18 mouse cellular contexts compared by ENCODE assay signal in the genomic region with DNA sequence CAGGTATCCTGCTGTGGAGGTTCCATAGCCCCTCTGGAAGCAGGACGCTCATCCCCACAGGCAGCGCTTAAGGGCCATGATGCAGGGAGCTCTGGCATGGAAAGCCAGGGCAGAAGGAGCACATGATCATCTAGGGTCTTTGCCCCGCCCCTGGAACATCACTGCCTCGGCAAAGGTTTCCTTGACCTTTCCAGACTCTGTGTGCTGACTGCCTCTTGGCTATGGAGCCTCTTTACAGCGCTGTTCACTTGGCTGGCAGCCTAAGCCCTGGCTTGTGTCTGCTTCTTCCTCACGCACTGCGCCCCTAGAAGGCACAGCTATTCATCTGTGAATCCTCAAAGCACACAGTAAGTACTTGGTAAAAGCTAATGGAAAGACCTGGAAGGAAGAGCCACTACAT.
"Had no signal": no experiment of that assay in that cellular context is flagged by ENCODE, and none has a peak within 500 bp of the region (broad histone marks: within the 10 kb centered on the region; RNA-seq: fewer than 3 reads in every experiment).

No protein-coding gene starts in this region.

- H3K36me3 ChIP-seq: midbrain, embryonic 13.5 days; neural tube, embryonic 13.5 days; neural tube, embryonic 15.5 days had no signal

- H3K27me3 ChIP-seq: midbrain, embryonic 13.5 days; neural tube, embryonic 13.5 days; neural tube, embryonic 15.5 days had no signal

- H3K27ac ChIP-seq: midbrain, embryonic 13.5 days; neural tube, embryonic 13.5 days; neural tube, embryonic 15.5 days had no signal

- H3K9me3 ChIP-seq: midbrain, embryonic 13.5 days; neural tube, embryonic 13.5 days; neural tube, embryonic 15.5 days had no signal

- H3K4me3 ChIP-seq: midbrain, embryonic 13.5 days; myocyte; neural tube, embryonic 13.5 days; neural tube, embryonic 15.5 days had no signal

- ATAC-seq: midbrain, embryonic 13.5 days; midbrain, embryonic 16.5 days had no signal

- H3K9ac ChIP-seq: lung, embryonic 14.5 days; midbrain, embryonic 13.5 days; neural tube, embryonic 13.5 days; neural tube, embryonic 15.5 days had no signal

- H3K4me2 ChIP-seq: lung, embryonic 14.5 days; midbrain, embryonic 11.5 days; midbrain, embryonic 13.5 days; neural tube, embryonic 13.5 days; neural tube, embryonic 15.5 days had no signal

- DNase-seq: lung, adult 18-20 months; lung, embryonic 14.5 days; lung, postnatal 10 days; lung, postnatal 4 days; retina, postnatal 1 day; right cerebral cortex, adult 18-20 months; right cerebral cortex, postnatal 25 days; right cerebral cortex, postnatal 4 days; spleen, adult 18-20 months; thymus, adult 18-20 months; thymus, postnatal 14 days; thymus, postnatal 36 days had no signal
